ENCODE assay signal across 34 mouse cellular contexts in the genomic region with DNA sequence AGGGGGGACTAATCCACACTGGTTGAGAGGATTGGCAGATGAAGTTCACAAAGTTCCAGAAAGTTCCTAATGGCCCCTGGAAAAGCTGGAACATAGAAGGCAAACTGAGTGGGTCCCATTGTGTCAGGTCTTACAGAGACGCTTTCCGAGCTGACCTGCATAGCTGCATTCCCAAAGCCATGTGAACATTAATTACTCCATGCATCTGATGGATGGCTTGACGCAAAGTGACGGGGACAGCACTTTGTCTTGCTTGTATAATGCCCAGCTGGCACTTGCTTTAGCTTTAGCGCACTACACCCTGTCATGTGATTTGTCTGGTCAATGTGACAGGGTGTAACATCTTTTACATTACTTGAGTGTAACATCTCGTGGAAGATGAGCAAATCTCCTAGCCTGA.
"Had no signal": no experiment of that assay in that cellular context is flagged by ENCODE, and none has a peak within 500 bp of the region (broad histone marks: within the 10 kb centered on the region; RNA-seq: fewer than 3 reads in every experiment).

No protein-coding gene starts in this region.

- H3K4me1 ChIP-seq: heart, embryonic 10.5 days; heart, embryonic 12.5 days; heart, embryonic 13.5 days; heart, embryonic 15.5 days; intestine, embryonic 15.5 days had no signal

- H3K9ac ChIP-seq: heart, embryonic 12.5 days; heart, embryonic 13.5 days; heart, embryonic 15.5 days; hindbrain, embryonic 12.5 days; hindbrain, embryonic 13.5 days; hindbrain, embryonic 14.5 days; hindbrain, embryonic 15.5 days; intestine, embryonic 15.5 days had no signal

- H3K36me3 ChIP-seq: heart, embryonic 10.5 days; heart, embryonic 12.5 days; heart, embryonic 13.5 days; heart, embryonic 15.5 days; hindbrain, embryonic 10.5 days; hindbrain, embryonic 12.5 days; hindbrain, embryonic 13.5 days; hindbrain, embryonic 15.5 days; intestine, embryonic 15.5 days had no signal

- H3K4me3 ChIP-seq: heart, embryonic 10.5 days; heart, embryonic 12.5 days; heart, embryonic 13.5 days; heart, embryonic 15.5 days; hindbrain, embryonic 10.5 days; hindbrain, embryonic 12.5 days; hindbrain, embryonic 13.5 days; hindbrain, embryonic 15.5 days; intestine, embryonic 15.5 days; layer of hippocampus, adult 2 months had no signal

- H3K27me3 ChIP-seq: heart, embryonic 12.5 days; heart, embryonic 13.5 days; heart, embryonic 15.5 days; hindbrain, embryonic 12.5 days; hindbrain, embryonic 13.5 days; hindbrain, embryonic 15.5 days; intestine, embryonic 15.5 days had no signal

- H3K4me2 ChIP-seq: heart, embryonic 11.5 days; heart, embryonic 12.5 days; heart, embryonic 13.5 days; heart, embryonic 15.5 days; hindbrain, embryonic 12.5 days; hindbrain, embryonic 13.5 days; hindbrain, embryonic 14.5 days; hindbrain, embryonic 15.5 days; intestine, embryonic 15.5 days had no signal

- H3K27ac ChIP-seq: heart, embryonic 10.5 days; heart, embryonic 13.5 days; heart, embryonic 15.5 days; hindbrain, embryonic 10.5 days; hindbrain, embryonic 12.5 days; hindbrain, embryonic 13.5 days; hindbrain, embryonic 14.5 days; hindbrain, embryonic 15.5 days; hindbrain, postnatal 0 days; intestine, embryonic 15.5 days; kidney, postnatal 0 days; layer of hippocampus, adult 2 months had no signal

- H3K9me3 ChIP-seq: heart, embryonic 10.5 days; heart, embryonic 12.5 days; heart, embryonic 13.5 days; heart, embryonic 15.5 days; hindbrain, embryonic 12.5 days; hindbrain, embryonic 13.5 days; hindbrain, embryonic 15.5 days; intestine, embryonic 15.5 days had no signal

- ATAC-seq: hindbrain, embryonic 16.5 days; hindbrain, postnatal 0 days; inflammation-experienced regulatory T-cells, adult 6 months; intestine, embryonic 15.5 days; intestine, embryonic 16.5 days; intestine, postnatal 0 days had no signal

- DNase-seq: heart, postnatal 10 days; heart, postnatal 14 days; heart, postnatal 36 days; heart, postnatal 4 days; kidney, adult 11 months; kidney, adult 18-20 months; kidney, adult 2 months; kidney, adult 8-10 months; kidney, adult 9 months; kidney, postnatal 10 days; kidney, postnatal 14 days; kidney, postnatal 25 days; kidney, postnatal 36 days; kidney, postnatal 4 days; layer of hippocampus, adult 9-11 months; layer of hippocampus, postnatal 36 days had no signal
